Mouse (Mus musculus) heart, postnatal 25 days (tissue): ENCODE results near the gene Dnaic1. TPM values are rescaled to one million over a fixed set of nuclear protein-coding genes. Genes with fewer than 3 reads are reported as not detected.
A peak's percentile ranks its signal among the peaks of the same experiment; 100 is the strongest.

Experiments
- DNase-seq: peaks from one replicate; pipeline ENCODE4 v3.0.0; 2022; ENCODE audit warnings: low spot score
- intact Hi-C: fragments of 180-260 bp; cut with DNase I; formaldehyde crosslinking; loops from one replicate; pipeline ENCODE4 v1.15.1; 2025
- total RNA-seq, 2 experiments: library from RNA; stranded (reverse); gene quantifications; 2 replicates each; pipeline ENCODE4 v1.2.3; 2021

Gene Dnaic1
- total RNA-seq, 2 experiments from 2014 or later: 1.8 to 2.7 TPM

DNA sequence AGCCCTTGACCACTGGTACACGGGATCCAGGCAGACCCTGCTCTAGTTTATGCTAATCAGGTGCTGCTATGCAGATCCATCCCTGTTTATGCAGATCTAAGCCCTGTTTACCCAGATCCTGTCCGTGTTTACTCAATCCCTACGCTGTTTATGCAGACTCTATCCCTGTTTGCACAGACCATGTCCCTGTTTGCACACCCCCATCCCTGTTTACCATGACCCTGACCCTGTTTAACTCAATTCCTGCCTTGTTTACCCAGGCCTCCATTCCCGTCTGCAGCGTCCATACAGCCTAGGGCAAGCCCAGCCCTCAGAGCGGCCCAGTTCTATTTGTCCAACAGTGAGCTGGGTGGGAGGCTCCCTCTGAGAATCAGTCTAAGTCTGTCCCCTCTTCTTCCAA is 60.6 kb downstream of the Dnaic1 start:
- no peak for DNase-seq
- intact Hi-C loops: no loop called here

DNA sequence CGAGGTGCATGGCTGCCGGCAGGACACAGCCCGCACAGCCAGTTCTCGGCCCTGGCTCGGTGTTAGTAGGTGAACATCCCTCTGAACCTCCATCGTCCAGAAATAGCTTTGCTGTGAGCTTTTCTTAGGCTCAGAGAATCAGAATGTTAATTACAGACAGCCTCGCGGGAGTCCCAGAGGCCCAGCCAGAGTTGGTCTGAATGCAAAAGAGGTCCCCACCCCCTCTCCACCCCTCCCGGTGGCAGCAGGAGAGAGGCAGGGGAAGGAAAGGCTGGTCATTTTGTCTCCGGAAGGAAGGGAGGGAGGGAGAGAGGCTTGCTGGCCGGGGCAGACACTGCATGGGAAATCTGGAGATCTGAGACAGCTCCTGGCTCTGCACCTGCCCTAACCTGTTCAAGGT is 61.8 kb downstream of the Dnaic1 start:
- intact Hi-C loops: no loop called here
- DNase-seq: no peak

DNA sequence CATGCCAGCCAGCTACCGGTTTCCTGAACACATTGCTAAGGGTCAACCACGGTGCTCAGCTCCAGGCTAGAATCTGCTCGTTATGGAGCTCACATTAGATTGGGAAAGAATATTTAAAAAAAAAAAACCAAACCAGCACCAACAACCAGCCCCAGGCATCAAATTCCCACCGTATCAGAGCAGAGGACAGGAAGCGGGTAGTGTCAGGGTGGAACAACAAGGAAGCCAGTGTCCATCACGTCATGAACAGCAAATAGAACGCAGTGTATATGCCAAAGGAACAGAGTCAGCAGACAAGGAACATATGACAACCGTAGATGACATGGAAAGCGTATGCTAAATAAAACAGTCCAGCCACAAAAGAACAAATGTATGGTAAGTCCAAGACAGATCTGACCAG is 63.4 kb downstream of the Dnaic1 start:
- no peak for DNase-seq
- intact Hi-C loops: no loop called here

DNA sequence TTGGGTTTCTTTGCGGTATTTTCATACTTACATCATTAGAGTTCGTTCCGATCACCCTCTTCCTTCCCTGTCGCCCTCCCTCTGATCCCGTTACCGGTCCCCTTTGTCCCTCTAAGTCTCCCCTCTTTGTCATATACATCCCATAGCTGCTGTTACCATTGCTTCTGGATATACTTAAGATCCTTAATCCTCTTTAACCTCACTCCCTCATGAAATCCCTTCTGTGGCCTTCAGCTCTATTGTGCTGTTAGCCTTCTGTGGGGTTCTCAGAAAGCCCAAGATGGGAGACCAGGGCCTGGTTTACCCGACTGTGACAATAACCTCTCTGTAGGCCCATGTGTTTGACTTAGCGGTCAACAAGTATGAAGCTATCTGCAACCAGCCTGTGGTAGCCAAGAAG is 65.1 kb downstream of the Dnaic1 start:
- intact Hi-C loops: no loop called here
- no peak for DNase-seq

DNA sequence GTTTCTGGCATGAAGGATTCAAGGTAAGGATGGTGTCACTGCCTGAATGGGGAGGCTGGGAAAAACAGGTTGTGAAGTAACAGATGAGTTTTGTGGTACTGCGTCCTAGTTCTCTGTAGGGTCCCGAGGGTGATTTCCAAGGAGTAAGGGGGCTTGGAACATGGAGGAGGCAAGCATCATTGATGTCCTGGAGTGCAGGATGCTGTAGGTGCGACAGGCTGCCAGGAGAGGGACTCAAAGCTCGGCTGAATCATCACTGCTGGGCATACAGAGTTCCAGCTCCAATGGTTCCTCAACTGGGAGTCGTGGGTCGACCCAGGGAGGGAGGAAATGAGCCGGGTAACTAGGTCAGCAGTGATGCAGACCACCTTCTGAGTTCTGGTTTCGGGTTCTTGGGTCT is 65.6 kb downstream of the Dnaic1 start:
- intact Hi-C loops: no loop called here

DNA sequence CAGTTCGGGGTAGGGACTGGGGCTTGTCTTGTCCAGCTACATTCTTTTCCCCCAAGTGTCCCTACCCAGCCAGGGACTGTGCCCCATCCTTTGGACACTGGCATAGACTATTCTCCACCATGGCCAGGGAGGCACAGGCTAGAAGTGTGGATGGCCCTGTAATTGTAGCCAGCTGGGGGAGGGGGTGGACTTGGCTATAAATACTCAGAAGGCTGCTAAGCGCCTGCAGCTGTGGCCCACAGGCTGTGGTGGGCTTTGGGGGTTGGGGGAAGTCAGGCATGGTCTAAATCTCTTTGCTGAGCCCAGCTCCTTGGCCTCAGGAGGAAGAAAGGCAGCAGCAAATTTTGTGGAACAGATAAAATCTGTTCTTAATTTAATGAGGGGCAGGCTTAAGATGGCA is 66.3 kb downstream of the Dnaic1 start:
- no peak for DNase-seq
- intact Hi-C loops: no loop called here

More for the DNA sequence above, 65.6 kb downstream of the Dnaic1 start:
- no peak for DNase-seq

DNA sequence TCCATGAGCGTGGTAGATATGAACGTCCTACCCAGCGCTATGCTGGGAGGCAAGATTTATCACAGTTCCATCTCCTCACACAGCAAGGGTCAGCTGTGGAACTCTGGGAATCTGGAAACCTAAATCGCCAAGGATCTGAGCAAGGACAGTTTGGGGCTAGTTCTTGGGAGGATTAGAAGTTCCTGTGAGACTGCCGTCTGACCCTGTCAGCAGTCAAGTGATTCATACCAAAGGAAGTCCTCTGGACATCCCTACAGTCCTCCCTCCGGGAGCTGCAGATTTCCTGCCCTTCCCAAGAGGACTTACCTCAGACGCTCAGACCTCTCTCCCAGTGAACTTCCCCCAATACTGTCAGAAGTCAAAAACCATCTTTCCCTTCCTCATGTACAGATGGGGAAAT is 66.8 kb downstream of the Dnaic1 start:
- no peak for DNase-seq
- intact Hi-C loops: no loop called here

DNA sequence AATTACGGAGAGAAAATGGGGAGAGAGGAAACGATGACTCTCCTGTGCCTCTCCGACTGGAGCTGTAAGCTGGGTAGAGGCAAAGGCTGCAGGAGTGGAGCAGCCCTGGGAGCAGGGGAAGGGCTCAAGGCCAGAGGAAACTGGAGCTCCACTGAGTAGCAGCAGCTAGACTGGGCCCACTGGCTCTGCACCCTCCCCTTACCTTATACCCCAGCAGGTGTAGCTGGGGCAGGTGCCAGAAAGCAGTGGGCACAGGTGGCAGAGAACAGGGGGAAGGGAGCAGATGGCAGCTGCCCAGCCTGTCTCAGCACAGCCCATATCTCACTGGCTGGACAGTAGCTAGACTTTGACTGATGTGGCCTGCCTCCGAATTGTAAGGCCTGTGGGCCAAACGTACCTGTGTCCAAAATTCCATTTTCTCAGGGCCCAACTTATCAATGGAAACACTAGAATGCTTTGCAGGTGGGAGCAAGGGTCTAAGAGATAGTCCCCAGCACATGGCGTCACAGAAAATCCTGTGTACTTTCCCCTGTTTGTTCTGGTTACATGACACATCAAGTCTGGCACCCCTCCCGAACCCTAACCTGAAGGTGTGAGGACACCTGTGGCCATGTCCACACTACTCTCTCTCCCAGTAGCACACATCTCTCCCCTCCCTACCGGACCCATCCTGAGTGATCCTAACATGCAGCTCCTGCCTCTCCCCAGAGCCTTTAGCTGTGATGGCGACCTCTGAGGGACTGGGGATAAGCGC is 67.5 kb downstream of the Dnaic1 start:
- DNase-seq: no peak
- intact Hi-C loops: no loop called here

DNA sequence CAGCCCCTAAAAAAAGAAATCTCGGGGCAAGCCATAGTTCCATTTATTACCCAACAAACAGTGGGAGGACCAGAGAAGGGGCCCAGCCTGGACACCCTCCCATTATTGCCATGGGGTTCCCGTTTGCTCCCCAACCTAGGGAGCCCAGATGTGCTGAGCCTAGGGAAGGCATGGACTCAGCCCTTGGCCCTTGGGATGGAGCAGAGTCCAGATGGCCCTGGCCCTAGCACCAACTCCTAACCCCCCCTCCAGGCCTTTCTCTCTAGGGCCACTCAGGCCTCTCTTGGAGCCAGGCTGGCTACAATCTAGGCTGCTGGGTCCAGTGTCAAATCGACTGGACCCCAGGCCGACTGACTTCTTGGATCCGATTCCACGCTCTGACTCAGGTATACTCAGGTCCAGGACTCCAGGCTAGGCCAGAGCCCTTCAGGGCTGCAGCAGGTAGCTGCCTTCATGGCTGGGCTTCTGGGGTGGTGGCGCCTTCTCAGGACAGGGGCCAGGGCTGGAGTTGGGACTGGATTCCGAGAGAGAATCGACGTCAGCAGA is 68.7 kb downstream of the Dnaic1 start:
- intact Hi-C loops: no loop called here
- no peak for DNase-seq

DNA sequence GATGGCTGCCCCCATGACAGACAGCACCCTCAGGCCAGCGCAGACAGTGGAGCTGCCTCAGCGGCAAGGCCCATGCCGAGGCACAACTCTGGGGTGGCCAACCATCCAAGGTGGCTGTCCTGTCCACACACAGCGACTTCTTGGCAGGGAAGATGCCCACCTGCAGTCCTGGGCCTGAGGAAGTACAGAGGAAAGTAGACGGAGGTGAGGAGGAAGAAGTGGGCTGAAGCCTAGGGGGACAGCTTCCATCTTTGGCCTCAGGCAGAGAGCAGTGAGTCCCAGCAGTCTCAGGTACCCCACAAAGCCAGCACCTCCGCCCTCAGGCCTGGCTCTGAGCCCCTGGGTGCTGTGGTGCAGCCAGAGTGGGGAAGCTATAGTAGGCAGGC is 69.2 kb downstream of the Dnaic1 start:
- no peak for DNase-seq
- intact Hi-C loops: no loop called here

DNA sequence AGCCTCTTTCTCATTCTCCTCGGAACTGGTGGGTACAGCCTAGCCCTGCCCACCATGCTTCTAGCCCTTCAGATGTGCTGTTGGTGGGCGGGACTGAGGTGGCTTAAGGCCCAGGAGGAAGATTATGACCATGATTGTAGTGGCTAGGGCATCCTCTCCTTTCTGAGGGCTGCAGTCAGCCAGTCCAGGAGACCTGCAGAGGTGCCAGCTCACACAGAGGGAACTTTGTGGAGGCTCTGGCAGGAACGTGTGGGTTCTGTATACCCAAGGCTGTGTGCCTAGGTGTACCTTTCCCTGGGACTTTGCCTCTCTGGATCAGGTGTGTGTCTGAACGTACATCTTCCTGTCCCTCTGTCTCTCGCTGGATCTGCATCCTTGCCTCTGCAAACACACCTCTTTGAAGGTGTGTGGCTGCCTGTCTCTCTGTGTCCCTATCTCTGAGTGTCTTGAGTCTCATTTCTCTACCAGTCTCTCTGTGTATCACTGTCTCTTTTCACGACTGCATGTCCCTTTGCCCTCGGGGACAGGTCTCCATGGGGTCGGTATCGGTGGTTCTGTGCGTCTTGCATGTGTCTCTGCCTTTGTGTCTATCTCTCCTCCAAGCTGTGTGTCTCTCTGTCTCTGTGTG is 69.8 kb downstream of the Dnaic1 start:
- DNase-seq: no peak
- intact Hi-C loops: no loop called here

DNA sequence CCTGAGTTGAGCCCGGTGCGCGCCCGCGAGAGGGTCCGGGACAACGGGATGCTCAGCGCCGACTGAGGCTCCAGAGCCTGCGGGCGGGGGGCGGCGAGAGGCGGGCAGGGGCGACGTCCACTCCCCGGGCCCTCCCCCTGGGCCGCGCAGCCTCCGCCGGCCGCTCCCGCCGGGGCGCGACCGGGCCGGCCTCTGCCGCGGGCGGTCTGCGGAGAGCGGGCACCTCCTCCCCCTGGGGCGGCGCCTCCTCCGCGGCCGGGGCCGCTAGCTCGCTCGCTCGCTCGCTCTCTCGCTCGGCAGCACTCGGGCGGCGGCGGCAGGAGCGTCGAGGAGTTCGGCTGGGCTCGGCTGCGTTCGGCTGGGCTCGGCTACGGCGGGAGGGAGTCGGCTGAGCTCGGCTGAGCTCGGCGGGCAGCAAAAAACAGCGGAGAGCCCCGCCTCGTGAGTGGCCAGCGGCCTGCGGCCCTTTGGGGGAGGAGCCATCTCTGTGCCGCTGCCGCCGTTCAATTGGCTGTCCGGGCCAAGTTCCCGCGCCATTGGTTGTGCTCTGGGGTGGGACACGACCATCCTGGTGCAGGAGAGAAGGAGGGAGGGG is 70.4 kb downstream of the Dnaic1 start, which contains the start of gene Enho:
Gene Enho (minus strand): TSS at position 412 of the 595 bp plus-strand sequence.
- intact Hi-C loops: no loop called here
- DNase-seq: peak; percentile 91

DNA sequence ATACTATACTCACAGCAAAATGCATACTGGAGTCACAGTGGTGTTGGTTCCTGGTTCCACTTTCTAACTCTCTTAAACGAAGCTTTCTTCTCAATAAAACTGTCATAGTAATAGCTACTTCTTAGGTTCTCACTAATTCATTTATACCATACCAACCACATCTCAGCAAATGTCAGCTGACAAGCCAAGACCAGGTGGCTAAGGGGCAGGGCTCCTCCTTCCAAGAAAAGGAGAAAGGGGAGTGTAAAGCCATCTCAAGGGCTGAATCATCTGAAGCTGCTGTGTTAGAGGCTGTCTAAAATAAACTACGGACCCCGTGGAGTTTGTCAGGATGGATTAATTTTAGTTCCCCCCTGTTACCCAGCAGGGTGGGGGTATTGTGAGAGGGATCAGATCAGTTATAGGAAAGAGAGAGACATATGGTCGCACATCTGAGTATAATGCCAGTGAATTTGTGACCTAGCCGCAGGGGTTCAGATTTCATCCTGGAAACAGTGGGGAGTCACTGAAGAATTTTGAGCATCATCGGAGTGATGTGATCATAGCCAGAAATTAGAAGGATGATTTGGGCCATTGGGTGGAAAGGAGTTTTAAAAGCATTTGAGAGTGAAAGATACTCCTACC is 71.7 kb downstream of the Dnaic1 start:
- DNase-seq: no peak
- intact Hi-C loops: no loop called here

DNA sequence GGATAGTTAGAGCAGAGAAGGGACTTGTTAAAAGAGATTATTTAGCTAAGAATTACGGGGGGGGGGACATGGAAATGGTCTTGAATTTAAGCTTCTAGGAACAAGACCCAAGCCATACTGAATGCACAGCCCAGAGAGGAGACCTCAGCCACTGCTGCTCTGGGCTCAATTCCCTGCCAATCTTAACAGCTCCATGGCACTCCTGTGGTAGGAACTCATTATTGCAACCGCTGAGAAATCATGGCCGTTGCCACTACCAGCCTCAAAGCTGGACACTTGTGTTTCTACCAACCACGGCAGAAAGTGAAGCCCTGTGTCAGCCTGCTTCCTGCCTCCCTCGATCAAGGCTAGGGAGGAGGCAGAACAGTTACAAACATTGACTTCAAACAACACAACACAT is 75.9 kb downstream of the Dnaic1 start:
- no peak for DNase-seq

DNA sequence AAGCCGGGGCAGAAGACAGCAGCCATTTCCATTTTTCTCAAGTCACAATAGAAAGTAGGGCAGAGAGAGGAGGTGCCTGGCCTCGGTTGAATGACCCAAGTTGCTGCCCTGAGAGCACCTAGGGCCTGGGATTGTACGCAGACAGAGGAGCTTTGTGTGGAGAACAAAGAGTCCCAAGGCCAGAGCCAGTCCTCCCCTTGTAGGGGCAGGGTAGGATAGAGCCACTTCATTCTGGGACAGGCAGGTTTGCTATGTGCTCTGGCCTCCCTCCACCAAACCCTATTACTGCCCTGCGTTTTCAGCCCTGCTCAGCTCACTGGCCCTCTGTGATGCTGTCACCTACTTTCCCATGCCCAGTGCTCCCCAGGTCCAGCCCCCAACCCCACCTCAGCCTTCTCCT is 78.6 kb downstream of the Dnaic1 start:
- no peak for DNase-seq
- intact Hi-C loops: no loop called here

More for the DNA sequence above, 75.9 kb downstream of the Dnaic1 start:
- intact Hi-C loops: no loop called here

DNA sequence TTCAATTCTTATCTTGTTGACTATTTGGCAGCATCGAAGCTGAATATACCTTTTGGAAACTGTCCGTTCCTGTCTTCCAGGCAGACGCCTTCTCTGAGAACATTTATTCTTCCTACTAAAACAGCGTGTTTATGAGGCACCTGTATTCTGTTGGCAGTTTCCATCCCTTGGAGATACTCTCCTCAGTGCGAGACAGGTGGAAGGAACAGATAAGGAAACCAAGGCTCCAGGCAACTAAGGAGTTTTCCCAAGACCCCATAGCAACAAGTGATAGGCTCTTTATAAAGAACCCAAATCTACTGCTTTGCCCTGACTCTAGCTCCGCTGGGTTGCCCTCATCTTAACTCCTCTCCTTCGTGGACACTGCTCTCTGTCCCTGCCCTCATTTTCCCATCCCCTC is 79.1 kb downstream of the Dnaic1 start:
- intact Hi-C loops: no loop called here
- DNase-seq: no peak

DNA sequence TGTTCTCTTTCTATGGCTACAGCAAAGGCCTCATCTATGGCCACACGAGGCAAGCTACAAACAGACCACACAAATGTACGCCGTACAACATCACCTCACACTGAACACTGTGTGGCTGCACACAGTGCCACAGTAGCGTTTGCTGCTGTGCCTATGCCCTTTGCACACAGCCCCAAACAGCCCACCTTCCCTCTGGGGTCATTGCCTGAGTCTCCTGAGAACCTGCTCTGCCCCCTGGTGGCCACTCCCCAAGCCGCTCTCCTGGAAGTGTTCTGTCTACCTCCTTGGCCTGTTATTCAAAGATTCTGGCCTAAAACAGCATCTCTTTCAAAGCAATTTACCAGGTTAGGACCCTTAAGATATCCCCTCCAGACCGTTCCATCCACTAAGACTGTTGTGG is 83.7 kb downstream of the Dnaic1 start:
- intact Hi-C loops: loop anchor here (2.0 kb wide), 4 partner anchors 38 to 184 kb away; no protein-coding TSS in a partner anchor
- DNase-seq: no peak

DNA sequence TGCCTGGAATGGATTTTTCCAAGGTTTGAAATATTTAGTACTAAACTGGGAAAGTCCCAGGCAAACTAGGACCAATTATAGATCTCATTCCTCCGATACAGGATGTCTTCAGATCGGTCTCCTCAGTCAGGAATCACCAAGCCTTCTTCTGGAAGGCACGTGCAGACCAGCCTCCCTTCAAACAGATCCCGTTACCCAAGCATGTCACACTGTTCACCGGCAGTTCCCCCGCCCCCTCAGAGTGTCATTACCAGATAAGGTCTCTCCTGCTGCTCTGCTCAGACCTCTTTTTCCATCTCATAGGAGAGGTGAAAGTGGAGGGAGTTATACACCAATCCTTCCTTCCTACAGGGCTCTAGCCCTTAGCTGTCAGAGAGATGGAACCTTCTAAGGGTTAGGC is 84.2 kb downstream of the Dnaic1 start:
- intact Hi-C loops: loop anchor here (2.0 kb wide), 5 partner anchors 39 to 185 kb away; no protein-coding TSS in a partner anchor
- no peak for DNase-seq

DNA sequence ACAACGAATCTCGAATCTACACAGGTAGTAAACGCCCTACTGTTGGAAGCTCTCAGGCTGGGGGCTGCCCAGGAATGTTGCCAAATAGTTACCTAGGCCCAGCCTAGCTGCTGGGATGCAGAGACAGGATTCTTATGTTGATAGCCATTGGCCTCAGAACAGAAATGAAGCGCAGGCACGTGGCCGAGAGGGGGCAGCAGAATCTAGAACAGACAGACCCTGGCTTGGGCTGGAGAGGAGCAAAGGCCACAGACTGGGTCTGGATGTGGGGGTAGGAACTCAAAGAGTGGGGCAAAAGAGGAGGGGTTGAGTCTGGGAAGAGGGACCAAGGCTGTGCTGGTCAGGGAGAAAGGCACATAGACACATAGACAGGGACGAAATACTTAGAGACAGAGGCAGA is 84.6 kb downstream of the Dnaic1 start:
- no peak for DNase-seq
- intact Hi-C loops: loop anchor here (2.0 kb wide), 1 partner anchor 53 kb away; no protein-coding TSS in a partner anchor

DNA sequence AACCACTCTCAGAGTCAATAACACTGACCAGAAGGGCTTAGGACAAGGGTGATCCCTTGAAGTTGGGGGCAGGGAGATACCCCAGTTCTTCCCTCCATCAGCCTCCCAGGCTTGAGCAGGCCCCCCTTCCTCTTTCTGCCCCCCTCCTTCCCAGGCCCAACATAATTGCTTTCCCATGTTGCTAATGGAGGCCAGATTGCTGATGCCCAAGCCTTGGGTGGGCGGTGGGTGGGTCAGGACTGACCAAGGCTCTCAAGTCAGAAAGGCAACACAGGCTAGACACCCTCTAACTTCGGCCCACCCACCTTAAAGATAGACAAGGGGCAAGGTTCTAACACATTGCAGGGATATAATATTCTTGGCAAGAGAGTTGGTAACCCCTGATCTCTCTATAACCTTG is 86.0 kb downstream of the Dnaic1 start:
- intact Hi-C loops: loop anchor here (2.0 kb wide), 1 partner anchor 51 kb away; no protein-coding TSS in a partner anchor

More for the DNA sequence above, 86.0 kb downstream of the Dnaic1 start:
- no peak for DNase-seq
